Mouse (Mus musculus) left cerebral cortex, adult 9 months (tissue): ENCODE data around the gene Foxn1.

ENCODE experiments used
- DNase-seq, 2 experiments: peaks; one replicate each; pipeline ENCODE4 v3.0.0; 2022; ENCODE audit warnings: low spot score in 2 of 2

Foxn1 gene

DNA sequence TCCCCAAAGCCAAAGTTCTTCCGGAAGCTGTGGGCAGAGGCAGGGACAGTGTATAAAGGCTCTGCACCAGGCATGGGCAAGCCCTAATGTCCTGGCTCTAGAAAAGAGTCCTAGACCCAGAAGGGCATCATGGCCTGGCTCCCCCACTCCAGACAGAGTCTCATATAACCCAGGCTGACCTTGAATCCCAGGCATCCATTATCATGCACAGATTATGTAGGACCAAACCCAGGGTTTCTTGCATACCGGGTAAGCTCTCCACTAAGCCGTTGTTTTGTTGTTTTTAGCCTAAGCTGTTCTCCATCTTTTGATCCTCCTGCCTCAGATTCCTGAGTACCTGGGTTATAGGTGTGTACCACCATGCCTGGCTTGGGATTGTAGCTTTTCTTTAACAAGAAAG lies 14.6 kb upstream of the Foxn1 start:
- DNase-seq = no peak

DNA sequence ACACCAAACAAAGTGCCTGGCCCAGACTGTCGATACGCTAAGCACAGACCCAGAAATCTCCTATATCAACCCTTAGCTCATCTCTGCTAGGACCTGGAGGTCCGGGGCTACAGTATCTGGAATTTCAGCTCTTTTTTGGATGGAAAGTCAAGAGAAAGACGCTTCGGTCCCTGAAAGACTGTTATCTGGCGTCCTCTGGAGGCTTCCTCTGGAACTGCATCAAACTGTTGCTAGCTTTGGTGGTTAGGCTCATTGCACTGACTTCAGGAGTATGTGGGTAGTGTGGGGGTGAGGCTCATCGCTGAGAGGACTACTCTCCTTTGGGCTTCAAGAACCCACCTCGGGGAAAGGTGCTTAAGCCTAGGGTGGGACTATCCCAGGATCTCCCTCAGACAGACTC lies 13.3 kb upstream of the Foxn1 start:
- DNase-seq = peak in 1 of 2 experiments; percentile 88

- no peak for DNase-seq
Observed at GRCm38 (mm10) chr11:78398212-78398611, 11.9 kb upstream of the Foxn1 start.

GRCm38 (mm10) chr11:78397397-78397796 lies 11.0 kb upstream of the Foxn1 start:
- peak in 1 of 2 experiments; percentile 30 for DNase-seq

DNA sequence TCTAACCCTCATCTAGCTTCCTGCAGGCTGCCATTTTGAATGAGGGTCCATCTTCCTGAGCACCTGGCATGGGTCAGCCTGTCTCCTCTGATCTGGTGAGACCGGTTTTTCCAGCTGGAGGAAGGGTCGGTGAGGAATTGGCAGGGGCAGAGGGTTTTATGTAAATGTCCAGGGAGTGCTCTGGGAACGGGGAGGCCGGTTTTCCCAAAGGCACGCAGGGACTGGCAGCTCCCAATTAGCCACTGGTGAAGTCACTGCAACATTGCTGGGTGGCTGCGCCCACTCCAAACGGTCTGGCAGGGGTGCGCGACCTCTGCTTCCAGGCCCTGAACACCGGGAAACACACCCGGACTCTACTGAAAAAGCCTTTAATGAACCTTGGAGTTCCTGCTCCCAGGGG lies 10.6 kb upstream of the Foxn1 start:
- no peak for DNase-seq

DNA sequence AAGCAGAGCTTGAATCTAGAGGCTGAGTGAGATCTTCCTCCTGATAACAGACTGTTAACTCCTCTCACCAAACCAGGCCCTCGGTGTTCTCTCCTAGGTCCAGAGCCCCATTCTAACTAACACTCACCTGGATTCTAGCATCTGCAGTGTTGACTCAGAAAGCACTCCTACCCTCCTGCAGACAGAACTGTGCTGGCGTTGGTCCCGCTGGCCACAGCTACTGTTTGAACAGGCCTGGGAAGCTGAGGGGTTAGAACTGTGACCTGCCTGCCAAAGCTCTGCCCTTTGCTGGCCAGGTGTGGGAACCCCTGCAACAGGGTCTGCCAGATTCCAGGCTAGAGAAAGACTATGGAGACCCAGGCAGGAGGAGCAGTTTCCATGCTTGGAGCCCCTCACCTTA lies 6.4 kb upstream of the Foxn1 start:
- no peak for DNase-seq

DNA sequence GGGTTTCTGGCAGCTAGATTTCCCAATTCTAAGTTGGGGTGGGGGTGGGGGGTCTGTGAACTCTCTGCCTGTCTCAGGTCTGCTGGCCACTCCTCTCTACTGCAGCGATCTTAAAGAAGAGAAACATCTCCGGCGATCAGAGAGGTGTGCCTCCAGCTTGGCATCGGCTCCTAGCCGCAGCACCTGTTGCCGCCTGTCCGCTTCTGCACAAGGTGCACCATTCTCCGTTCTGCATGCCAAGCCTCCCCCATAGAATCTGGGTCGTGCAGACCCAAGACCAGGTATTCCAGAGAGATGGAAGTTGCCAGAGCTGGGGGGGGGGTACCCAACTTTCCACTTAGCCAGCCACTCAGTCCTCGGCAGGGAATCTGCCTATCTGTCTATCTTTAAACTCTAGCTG lies 582 bp downstream of the Foxn1 start:
- no peak for DNase-seq

- DNase-seq = no peak
Observed at GRCm38 (mm10) chr11:78382701-78383100, 3.7 kb downstream of the Foxn1 start.

DNA sequence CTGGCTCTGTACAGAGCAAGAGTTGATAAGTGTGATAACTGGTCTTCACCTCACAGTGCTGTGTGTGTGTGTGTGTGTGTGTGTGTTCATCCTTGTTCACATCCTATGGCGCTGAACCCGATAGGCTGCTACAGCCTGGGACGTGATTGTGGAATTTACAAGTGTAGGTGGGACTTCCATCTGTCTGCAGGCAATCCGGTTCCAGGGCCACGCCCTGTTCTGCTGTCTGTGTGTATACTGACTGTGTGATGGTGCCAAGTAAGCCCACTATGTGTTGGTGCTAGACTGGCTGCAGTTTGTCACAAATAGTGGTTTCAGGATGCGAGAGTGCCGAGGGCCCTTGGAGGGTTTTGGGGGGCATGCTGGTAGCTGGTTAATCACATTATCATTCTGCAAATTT lies 4.1 kb downstream of the Foxn1 start:
- DNase-seq = no peak

- DNase-seq = no peak
Observed at GRCm38 (mm10) chr11:78380996-78381395, 5.4 kb downstream of the Foxn1 start.

GRCm38 (mm10) chr11:78380351-78380750 lies 6.0 kb downstream of the Foxn1 start:
- no peak for DNase-seq

GRCm38 (mm10) chr11:78377549-78378159 lies 8.7 kb downstream of the Foxn1 start:
- DNase-seq = no peak

GRCm38 (mm10) chr11:78374147-78374546 lies 12.2 kb downstream of the Foxn1 start:
- no peak for DNase-seq

GRCm38 (mm10) chr11:78372610-78373009 lies 13.7 kb downstream of the Foxn1 start:
- no peak for DNase-seq

GRCm38 (mm10) chr11:78372166-78372565 lies 14.2 kb downstream of the Foxn1 start:
- DNase-seq = no peak

GRCm38 (mm10) chr11:78371711-78372110 lies 14.6 kb downstream of the Foxn1 start:
- DNase-seq = no peak

DNA sequence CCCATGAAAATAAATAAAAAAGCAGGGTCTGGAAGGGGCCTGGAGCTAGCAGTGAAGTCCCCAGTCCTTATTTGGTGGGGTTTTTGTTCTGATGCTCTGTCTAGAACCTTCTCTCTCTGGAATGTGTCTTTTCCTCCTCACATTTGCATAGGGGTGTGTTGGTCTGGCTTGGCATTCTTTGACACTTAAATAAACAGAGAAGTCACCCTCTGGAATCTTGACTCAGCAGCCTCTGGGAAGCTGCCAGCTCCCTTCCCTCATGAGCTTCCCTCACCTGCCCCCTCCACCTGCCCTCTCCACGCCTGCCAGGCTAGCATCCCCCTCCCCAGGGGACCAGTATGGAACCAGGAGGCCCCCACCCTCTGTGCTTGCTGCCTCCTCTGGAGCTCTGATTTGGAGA lies 16.0 kb downstream of the Foxn1 start:
- DNase-seq = no peak

- DNase-seq = no peak
Observed at GRCm38 (mm10) chr11:78367456-78368225, 18.7 kb downstream of the Foxn1 start.

DNA sequence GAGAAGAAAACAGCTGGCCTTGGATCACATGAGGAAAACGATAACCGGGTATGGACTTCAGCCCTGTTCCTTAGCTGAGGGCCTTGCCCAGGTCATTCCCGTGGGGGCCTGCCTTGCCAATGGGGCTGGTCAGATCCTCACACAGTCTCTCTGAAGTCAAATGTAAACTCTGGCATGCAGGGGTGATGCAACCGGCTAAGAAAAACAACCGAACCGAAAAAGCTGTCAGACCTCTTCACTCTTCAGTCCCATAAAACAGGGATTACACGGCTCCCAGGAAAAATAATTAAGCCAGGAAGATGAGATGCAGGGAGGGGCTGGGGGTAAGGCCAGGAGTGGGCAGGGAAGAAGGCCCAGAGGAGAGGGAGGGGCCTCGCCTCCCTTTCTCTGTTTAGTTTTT lies 22.3 kb downstream of the Foxn1 start:
- no peak for DNase-seq

DNA sequence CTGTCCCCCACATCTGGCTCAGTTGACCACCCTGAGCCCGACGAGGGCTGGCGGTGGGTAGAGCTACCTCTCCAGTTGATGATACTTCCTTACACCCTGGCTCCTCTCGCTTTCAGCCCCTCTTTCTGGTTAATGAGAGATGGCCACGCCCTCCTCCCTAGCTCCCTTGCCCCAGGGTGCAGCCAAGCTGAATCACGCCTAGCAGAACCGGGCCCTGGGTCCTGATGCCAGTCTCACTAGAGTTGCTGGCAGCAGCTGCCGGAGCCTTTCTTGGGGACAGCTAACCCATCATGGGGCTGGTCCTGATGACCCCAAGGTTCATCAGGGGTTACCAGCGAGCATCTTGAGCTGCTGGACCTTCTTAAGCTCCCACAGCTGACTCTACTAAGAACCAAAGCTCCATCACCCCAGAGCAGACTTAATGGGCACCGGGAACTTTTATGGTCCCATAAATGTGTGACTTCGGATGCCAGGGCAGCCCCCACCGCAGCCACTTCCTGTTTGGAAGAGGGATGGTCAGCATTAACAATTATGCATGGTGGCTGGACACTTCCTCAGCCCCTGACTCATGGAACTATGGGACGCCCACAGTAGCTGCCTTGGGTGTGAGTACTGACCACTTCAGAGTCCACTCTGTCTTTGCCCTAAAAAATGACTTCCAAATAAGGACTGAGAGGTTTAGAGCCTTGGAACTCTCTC lies 22.9 kb downstream of the Foxn1 start:
- no peak for DNase-seq

DNA sequence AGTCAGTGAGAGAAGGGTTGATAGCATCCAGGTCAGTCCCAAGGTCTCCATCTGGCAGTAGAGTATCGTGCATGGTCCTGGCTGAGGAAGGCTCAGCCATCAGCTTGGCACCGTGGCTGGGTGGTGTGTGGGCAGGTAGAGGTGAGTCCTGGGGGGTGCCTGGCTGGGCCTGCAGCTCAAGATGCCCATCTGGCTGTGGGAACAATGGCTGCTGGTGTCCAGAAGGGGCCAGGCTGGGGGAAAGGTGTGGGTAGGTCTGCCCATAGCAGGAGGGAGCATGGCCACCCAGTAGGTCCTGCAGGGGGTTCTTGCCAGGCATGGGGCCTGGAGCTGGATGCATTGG lies 25.6 kb downstream of the Foxn1 start:
- no peak for DNase-seq

GRCm38 (mm10) chr11:78360125-78360788 lies 26.1 kb downstream of the Foxn1 start:
- DNase-seq = peak in 1 of 2 experiments; percentile 81
